Mouse (Mus musculus) frontal cortex, postnatal 25 days (tissue): ENCODE measurements around the gene Catsper3.

ENCODE experiments used
- DNase-seq, 2 experiments: peaks; one replicate each; pipeline ENCODE4 v3.0.0; 2022; ENCODE audit warnings: low spot score in 2 of 2

The Catsper3 gene

GRCm38 (mm10) chr13:55784268-55784667 is at the start of gene Catsper3:
Gene Catsper3 (plus strand): TSS chr13:55784568.
- DNase-seq: no peak

GRCm38 (mm10) chr13:55737885-55738284 is 46.5 kb upstream of the Catsper3 start:
- no peak for DNase-seq

- DNase-seq: no peak
Observed at GRCm38 (mm10) chr13:55742306-55742705, 42.1 kb upstream of the Catsper3 start.

DNA sequence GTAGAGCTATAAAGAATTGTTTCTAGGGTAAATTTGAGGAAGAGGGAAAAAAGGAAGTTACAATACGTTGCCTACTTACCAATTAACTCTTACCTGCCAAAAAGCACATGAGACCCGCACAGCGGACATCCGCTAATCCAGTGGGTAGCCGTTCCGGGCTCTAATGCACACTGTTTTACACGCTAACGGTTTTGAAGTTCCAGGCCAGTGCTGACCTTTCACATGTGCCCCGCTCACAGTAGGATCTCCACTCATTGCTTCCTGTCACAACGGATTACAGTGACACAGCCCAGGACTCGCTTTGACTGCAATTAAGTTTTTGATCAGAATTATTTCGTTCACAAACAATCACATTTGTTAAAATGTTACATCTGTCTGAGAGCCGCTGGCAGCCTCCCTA is 30.0 kb upstream of the Catsper3 start:
- no peak for DNase-seq

GRCm38 (mm10) chr13:55756789-55757188 is 27.6 kb upstream of the Catsper3 start:
- no peak for DNase-seq

- no peak for DNase-seq
Observed at GRCm38 (mm10) chr13:55757645-55758044, 26.7 kb upstream of the Catsper3 start.

- DNase-seq: no peak
Observed at GRCm38 (mm10) chr13:55760576-55760975, 23.8 kb upstream of the Catsper3 start.

- DNase-seq: no peak
Observed at GRCm38 (mm10) chr13:55761486-55761885, 22.9 kb upstream of the Catsper3 start.

GRCm38 (mm10) chr13:55774352-55774751 is 10.0 kb upstream of the Catsper3 start:
- DNase-seq: no peak

- DNase-seq: no peak
Observed at GRCm38 (mm10) chr13:55775056-55775455, 9.3 kb upstream of the Catsper3 start.

DNA sequence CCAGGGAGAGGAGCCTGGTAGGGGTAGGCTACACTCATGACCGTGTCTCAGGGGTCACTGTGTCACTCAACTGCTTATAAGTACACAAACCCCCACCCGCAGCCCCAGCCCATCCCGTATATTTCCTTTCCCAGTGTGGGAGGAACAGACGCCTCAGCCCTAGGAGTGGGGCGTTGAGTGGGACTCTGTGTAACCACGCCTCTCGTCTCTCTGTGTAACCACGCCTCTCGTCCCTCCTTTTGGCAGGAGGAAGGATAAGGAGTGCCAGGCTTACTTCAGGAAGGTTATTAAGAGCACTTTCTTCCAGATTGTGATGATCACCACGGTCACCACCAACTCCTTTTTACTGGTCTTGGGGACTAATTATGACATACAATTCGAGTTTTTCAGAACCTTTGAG is 1.8 kb downstream of the Catsper3 start:
- DNase-seq: no peak

DNA sequence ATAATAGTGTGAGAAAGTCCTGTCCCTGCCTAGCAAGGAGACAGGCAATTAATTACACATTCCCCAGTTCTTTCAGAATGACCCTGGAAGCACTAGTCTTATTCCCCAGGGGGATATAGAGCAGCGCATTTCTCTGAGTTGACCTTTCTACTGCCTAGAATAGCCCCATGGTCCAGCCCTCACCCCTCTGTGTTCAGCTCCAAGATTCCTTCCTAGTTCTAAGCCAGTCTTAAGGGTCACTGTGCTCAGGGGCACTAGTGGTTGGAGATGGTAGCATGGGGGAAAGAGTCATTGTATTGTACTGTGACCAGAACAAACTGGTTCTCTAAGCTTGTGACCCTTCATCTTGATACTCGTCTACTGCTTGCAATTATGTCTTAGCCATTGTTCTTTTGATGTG is 16.9 kb downstream of the Catsper3 start:
- no peak for DNase-seq

GRCm38 (mm10) chr13:55803973-55804372 is 19.6 kb downstream of the Catsper3 start:
- DNase-seq: no peak

- DNase-seq: no peak
Observed at GRCm38 (mm10) chr13:55809041-55809623, 24.8 kb downstream of the Catsper3 start.

GRCm38 (mm10) chr13:55809707-55810106 is 25.3 kb downstream of the Catsper3 start:
- DNase-seq: no peak

DNA sequence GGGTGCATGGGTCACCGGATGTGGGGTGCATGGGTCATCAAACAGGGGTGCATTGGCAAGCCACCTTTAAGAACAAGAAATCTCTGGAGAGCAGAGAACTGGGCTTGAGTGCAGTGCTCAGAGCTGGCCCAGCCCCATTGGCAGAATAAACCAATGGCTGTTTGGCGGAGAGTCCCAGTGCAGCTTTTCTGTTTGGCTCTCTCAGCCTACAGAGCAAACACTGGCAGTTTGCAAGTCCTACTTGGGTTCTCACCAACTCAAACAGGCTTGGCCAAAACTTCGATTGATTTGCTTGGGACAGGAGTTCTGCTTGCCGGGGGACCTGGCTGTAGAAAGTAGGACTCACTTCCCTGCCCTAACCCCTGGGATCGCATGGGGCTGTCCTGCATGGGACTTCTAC is 26.6 kb downstream of the Catsper3 start:
- DNase-seq: no peak

DNA sequence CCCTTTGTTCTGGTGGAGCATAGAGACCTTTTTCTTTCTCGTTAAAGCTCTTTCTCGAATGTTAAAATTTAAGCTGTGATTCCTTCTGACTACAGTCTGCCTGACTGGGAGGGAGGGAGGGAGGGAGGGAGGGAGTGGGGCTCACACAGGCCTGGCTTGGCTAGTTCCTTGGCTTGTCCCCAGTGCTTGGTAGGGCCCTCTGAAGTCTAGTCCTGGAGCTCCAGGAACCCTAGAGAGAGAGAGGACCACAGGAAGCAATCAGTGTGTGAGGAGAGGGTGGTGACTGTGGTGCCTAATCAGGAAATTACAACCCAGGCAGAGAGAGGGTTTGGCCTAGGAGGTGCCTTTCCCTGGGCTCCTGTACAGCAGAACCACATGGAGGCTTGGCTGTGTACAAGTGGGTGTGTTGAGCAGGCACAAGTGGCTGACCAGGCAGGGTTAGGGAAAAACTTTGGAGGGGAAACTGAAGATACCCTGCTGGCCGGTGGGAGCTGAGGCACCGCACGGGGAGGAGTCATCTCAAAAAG is 29.2 kb downstream of the Catsper3 start:
- no peak for DNase-seq

DNA sequence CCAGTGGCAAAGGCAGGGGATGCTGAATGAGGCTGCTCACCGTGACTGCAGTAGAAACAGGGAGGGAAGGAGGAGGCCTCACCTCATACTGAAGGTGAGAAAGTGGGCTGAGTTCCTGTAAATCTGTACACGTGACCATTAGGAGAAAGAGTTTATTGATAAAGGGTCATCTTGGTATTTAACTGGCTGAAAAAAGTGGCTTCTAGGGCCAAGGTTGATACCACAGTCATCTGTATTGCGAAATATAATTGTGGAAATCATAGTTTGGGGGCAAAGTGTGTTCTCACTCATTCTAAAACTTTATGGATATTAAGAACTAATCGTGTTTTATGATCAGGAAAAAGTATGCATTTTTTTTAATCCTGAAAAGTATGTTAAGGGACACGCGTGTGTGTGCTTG is 30.5 kb downstream of the Catsper3 start:
- no peak for DNase-seq

DNA sequence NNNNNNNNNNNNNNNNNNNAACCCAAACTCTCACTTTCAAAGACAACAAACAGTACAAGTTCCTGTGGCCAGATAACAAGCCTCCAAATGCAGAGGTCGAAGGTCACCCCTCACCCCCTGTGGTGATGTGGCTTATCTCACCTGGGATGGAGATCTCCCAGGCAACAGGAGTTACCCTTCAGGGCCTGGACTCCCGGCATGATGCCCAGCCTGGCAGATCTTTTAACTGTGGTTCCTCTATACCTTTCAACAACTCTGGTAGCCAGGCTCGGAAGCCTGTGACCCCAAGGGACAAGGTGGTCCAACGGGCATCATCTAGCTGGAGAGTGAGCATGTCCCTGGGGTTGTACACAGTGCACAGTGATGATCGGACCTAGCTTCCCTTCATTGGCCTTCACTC is 38.1 kb downstream of the Catsper3 start:
- no peak for DNase-seq

GRCm38 (mm10) chr13:55824151-55824945 is 40.0 kb downstream of the Catsper3 start:
- DNase-seq: no peak

- DNase-seq: no peak
Observed at GRCm38 (mm10) chr13:55825245-55825681, 40.9 kb downstream of the Catsper3 start.

DNA sequence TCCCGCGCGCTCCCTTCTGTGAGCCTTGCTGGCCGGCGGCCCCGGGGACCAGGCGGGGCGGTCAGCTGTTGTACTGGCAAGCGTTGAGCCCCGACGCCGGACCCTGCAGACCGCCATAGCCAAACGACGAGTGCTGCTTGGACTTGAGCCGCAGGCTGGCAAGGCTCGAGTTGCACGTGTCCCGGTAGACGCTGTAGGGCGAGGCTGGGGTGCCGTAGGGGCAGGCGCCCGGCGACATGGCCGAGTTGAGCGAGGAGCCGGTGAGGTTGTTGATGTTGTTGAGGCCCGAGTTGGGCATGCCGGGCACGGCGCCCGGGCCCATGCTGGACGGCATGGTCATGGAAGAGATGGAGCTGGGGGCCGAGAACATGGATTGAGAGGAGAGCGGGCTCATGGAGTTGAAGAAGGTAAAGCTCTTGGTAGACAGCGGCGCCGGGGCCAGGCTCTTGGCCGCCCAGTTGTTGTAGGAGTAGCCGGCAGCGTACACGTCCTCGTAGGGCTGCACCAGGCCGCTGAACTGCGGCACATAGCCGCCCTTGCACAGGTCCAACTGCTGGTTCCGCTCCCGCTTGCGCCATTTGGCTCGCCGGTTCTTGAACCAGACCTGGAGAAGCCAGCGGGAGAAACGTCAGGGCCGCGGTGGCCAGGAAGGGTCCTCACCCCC is 41.8 kb downstream of the Catsper3 start:
- no peak for DNase-seq
